Mouse (Mus musculus) neutrophil, adult 5-6 weeks (primary cell): Measurements from ENCODE around the gene Rpl5. TPM values are rescaled to one million over a fixed set of nuclear protein-coding genes. Genes with fewer than 3 reads are reported as not detected.

Source experiments
- ATAC-seq: fragments of 151-379, 151-347 bp; 2 replicates; pipeline ENCODE4 v1.8.0; 2017; ENCODE audit warnings: mild to moderate bottlenecking, moderate TSS enrichment; ENCODE audit not compliant: insufficient number of reproducible peaks, poor library complexity, low FRiP score, severe bottlenecking; ENCODE audit errors: extremely low read depth
- total RNA-seq: library from RNA; stranded (forward); fragments of 200-1000 nt; gene quantifications from 2 replicates; pipeline ENCODE4 v1.2.3, GENCODE M21; 2017

Gene Rpl5
- total RNA-seq = 399 and 518 TPM in 2 replicates

DNA sequence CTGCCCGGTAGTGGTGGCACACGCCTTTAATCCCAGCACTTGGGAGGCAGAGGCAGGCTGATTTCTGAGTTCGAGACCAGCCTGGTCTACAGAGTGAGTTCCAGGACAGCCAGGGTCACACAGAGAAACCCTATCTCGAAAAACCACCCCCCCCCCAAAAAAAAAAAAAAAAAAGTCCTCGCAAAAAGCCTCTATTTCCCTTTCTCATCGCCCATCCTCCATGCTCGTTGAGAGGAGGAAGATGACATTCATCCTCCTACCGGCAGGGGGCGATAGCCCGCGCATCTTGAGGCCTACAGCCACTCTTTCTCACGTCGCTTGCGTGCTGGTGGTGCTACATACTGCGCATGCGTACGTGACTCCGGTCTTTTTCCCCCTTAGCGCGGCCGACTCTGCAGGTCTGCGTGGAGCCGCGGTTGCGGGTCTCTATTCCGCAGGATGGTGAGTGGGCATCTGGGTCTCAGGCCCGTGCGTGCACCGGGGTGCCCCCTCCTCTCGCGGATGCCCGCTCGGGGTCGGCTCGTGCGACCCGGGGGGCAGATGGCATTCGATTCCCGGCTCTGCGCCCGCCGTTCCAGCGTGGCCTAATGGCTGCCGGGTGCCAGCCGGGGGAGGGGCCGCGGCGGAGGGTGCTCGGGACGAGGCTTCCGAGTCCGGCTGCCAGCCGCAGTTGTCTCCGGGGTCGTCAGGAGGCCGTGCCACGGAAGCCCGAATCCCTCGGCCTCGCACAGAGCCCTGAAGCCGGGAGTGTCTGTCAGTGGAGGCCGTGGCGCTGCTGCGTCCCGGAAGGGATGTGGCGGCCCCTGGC lies at the start of gene Rpl5:
Gene Rpl5, plus strand, starts transcription at position 297 of the 808 bp plus-strand sequence.
- ATAC-seq = peak; percentile 99

DNA sequence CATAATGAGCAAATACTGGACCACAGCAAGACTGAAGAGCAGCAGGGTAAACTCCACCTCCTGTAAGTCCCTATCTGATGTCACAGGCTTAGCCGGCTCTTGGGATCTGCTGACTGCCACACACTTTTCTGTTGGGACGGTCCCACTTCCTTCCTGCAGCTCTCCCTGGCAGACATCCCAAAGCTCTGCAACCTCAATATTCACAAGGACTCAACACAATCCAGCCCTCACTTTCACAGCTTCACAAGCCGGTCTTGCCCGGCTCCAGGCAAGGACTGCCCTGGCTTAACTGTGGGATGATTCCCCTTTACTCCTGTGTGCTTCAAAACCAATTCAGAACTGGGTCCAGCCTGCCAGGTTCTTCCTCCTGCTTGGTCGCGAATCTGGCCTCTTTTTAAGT lies 46.5 kb upstream of the Rpl5 start:
- no peak for ATAC-seq

DNA sequence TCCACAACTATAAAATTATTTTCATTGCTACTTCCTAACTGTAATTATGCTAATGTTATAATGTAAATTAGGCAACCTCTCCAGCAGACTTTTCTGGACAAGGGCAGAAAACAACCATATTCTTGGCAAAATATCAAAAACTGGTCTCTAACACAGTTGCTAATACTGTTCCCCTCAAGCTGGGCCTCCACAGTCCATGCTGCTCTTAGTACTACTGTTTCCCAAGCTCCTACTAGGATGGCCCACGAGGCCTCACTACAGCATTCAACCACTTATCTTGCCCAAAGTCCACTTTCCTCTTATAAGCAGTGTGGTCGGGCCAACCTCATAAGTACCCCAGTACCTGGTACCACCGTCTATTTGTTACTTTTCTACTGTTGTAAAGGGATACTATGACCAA lies 45.7 kb upstream of the Rpl5 start:
- no peak for ATAC-seq

GRCm38 (mm10) chr5:107855546-107855945 lies 44.8 kb upstream of the Rpl5 start:
- ATAC-seq = no peak

DNA sequence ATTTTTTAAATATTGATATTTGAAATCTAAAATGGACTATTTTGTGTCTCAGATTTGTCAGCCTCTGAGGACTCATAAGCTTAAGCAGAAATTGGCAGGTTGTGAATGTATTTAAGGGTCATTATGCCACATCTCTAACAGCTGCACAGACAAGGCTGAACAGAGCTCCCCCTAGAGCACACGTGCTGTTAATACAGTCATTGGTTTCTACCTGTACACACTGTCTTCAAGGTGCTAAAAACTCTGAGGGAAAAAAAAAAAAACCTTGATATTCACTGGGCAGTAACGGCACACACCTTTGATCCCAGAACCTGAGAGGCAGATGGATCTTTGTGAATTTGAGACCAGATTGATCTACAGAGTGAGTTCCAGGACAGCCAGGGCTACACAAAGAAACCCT lies 41.3 kb upstream of the Rpl5 start:
- ATAC-seq = peak; percentile 72; the same call in 1 of the 2 replicates

- no peak for ATAC-seq
Observed at GRCm38 (mm10) chr5:107863971-107864370, 36.3 kb upstream of the Rpl5 start.

DNA sequence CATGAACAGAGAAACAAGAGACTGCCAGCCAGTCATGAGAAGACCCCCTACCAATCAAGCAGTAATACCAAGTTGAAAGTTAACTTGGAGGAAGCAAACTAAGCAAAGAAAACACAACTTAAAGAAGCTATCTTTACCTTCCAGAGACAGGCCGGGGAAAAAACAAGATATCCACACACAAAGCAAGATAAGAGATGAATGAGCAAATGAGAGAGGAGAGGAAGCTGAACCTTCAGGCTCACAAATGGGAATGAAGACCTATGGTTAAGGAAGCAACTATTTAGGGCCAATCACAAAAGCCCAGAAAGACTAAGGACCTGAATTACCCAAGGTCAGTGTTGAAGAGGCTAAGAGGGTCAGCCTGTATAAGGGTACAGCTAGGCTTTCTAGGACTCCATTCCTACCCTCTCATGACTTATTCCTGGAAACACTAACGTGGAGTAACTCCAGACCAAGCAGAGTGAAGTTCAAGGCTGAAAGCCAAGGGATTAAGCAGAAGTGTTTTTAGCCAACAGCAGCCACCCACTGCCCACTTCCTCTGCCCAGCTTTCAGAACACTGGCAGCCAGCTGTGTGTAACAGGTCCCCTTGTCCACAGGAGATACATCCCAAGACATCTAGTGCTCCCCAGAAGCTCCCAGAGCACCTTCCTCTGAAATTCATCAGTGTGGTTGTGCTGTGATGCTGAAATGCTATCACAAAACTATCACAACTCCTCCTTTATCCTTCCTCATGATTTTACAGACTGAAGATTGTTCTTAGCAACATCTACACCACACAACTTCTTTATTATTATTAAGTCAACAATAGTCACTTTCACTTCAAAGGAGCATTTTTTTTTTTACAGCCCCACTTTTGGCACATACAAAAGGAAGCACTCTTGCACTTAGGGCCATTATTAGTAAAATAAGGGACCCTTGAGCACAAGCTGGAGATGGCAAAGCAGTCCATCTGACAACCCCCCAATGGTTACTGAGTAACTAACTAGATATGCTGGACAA lies 33.9 kb upstream of the Rpl5 start:
- peak; percentile 45; the same call in 1 of the 2 replicates for ATAC-seq

DNA sequence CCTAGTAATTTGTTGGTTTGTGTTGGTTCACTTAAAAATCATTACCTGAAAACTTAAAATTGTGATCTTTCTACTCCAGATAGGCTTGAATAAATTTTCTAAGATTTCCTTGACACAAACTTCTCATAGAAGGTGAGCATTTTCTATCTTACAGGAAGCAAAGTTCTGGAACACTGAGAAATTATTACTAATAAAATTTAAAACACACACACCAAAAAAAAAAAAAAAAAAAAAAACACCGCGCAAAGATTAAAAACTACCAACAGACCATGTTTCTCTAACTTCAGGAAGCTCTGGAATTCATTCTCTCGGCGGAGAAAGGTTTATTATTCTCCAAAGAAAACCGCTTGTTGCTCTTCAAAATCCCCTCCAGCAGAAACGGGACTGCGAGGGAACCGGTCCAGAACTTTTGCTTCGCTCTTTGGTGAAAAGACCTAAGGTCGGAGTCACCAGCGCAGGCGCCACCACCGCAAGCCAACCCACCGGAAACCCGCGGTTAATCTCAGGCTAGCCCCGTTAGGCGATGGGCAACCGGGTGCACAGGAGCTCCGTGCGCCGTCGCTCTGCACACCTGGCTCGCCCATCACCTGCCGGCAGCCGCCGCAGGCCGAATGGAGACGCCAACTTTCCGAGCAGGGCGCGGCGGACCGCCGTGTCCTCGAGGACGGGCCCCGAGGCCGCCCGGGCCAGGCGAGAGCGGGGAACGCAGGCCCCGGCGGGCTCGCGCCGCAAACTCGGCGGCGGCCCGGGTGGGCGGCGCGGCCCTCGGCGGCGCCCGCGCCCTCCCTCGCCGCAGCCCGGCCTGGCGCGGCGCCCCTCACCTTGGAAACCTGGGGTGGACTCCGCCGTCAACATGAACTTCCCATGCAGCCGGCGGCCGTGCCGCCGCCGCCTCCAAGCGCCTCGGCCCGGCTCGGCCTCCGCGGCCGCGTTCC lies 32.1 kb upstream of the Rpl5 start:
- peak; percentile 49; the same call in 1 of the 2 replicates for ATAC-seq

- ATAC-seq = peak; percentile 56
Observed at GRCm38 (mm10) chr5:107868905-107869424, 31.3 kb upstream of the Rpl5 start.

DNA sequence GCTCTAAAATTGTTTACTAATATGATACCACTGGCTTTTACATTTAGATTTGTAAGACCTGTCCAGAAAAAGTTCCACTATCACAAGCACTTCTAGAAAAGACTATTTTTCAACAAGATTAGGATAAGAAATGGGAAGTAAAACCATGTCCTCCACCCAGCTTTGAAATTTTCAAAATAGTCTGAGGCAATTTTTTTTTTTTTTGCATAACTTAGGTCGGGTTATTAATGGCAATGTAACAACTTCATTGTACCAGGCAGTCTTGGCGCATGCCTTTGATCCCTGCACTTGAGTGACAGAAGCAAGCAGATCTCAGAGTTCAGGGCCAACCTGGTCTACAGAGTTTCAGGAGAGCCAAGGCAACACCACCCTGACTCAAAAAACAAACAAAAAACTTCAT lies 30.6 kb upstream of the Rpl5 start:
- no peak for ATAC-seq

DNA sequence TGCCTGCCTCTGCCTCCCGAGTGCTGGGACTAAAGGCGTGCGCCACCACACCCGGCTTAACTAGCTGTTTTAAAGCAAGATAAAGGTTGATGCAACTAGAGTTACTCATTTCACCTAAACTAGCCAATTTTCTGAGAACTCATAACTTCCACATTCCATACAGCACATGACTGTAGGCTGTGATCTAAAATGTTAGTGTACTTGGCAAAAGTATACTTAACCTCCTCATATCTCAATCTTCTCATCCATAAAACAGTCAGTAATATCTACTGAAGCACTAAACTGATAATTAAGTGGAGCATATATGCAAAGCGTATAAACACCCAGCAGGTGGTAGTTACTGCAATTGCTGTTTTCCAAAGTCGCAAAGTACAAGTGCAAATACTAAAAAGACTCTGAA lies 27.0 kb upstream of the Rpl5 start:
- ATAC-seq = no peak

GRCm38 (mm10) chr5:107873886-107874302 lies 26.4 kb upstream of the Rpl5 start:
- no peak for ATAC-seq

DNA sequence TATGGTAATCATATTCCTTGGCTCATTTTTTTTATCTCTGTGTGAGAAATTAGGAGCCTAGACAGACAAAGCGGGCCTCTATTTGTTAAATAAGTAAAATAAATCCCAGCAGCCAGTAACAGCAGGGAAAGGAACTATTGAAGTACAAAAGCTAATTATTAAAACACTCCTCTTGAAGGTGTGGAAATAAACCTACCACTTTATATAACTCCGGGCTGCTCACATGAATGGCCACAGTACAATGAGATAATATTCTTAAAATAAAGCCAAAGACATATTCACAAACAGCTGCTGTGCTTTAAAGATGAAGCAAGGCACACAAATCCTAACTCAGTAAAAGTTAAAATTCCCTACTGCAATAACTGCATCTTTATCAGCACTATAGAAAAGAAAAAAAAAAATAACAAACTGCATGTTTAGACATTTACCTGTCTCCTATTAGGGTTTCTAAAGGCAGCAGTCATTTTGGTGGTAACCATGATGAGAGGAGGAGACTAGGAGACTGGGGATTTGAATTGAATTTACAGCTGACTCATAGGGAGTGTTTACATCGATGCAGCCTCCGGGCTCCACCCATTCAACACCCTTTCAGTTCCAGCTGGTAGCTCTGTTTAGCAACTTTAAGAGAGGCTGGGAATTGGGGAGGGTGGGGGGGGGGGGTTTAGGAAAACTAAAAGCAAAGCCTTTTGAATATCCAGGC lies 25.6 kb upstream of the Rpl5 start, which contains the start of gene Evi5:
Gene Evi5, minus strand, starts transcription at position 547 of the 700 bp plus-strand sequence.
- no peak for ATAC-seq

DNA sequence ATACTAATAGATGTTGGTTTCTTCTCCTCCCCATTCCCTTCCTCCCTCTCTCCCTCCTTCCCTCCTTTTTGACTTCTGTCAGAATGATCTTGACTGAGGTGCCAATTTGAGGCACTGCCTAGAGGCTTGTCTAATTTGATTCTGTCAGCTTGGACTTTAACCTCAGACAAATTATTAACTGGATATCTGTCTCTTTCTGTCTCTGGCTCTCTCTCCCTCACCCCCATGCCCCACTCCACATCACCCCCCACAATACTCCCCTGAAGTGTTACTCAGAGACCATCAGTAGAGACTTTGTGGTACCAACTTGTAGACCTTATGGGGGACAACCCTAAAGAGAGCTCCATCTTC lies 25.1 kb upstream of the Rpl5 start:
- no peak for ATAC-seq

GRCm38 (mm10) chr5:107877053-107877452 lies 23.2 kb upstream of the Rpl5 start:
- no peak for ATAC-seq

DNA sequence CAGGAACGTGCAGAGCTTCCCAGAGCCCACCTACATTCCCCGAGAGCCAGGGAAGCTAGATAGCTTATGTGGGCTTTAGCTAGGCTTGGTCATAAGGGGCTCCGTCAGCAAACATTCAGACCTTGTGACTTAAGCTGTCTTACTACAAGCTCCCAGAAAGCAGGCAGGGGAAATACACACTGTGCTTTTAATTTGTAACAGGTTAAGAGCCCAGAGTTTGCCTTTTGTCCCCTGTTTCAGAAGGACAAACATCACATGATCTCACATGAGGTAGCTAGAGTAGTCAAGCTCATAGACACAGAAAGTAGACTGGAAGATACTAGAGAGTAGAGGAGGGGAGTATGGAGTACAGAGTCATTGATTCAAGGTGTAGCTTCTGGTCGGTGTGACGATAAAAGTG lies 19.6 kb upstream of the Rpl5 start:
- ATAC-seq = no peak

- no peak for ATAC-seq
Observed at GRCm38 (mm10) chr5:107889994-107890888, 10.1 kb upstream of the Rpl5 start.
